In the genomic region with DNA sequence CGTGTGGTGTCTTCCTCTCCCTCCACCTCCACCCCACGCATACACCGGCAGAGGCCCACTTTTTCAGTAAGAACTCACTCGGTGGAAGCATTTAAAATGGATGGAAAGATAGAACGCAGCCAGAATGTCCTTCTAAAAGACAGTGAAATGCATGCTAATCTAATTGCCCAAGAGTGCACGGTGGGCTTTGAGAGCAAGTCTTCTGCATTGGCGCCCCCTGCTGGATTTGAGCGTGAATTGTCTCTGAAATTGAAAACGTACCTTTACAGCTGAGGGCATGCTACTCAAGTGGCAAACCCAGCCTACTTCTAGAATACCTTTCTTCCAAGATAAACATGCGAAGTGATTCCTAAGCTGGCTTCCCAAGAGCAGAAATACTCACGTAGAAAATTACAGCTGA, we compare ENCODE assay signal across 8 mouse cellular contexts.
DNase-seq lines count a peak whose midpoint lies in the region; ATAC-seq and TF ChIP-seq lines count a peak whose summit lies in the region.

No protein-coding gene starts in this region.

- no peaks in the 10 kb centered on the region for H3K27me3 ChIP-seq in Patski
- no peaks in the 10 kb centered on the region for H3K27me3 ChIP-seq in hindbrain, embryonic 13.5 days

- H3K27ac ChIP-seq in hindbrain, embryonic 13.5 days: no peak overlapping the region

- peaks cover 8% of the 10 kb centered on the region; the same call in 1 of the 2 replicates for H3K4me1 ChIP-seq in hindbrain, embryonic 13.5 days (replicated peaks)

- H3K9ac ChIP-seq in hindbrain, embryonic 13.5 days: no peak overlapping the region

- ATAC-seq in Patski: peak; percentile 73
- peak; percentile 84 for ATAC-seq in hindbrain, embryonic 13.5 days (ENCODE audit: low FRiP score)

- peak; percentile 27 for DNase-seq in Patski (ENCODE audit: low read depth, low spot score)
- peak; percentile 82 to 88 for DNase-seq in cerebellum, adult 18-20 months
- DNase-seq in forelimb bud, embryonic 11.5 days (ENCODE audit: low read depth, low spot score): peak; percentile 76
- DNase-seq in layer of hippocampus, postnatal 10 days (ENCODE audit: low spot score in 2 of 2): peak; percentile 89 to 92
- peak; percentile 77 for DNase-seq in lung, postnatal 10 days
- peak; percentile 61 for DNase-seq in retina, postnatal 7 days (ENCODE audit: low read depth, low spot score)
- DNase-seq in T-cell, adult 2 months (ENCODE audit: low spot score): no peak

- POLR2A ChIA-PET in Patski (lab: Charles Lee): interaction anchor here (0.6 kb wide), 1 partner anchor 308 kb away, joined by 4 read pairs; no protein-coding TSS in a partner anchor

- no peaks in the 10 kb centered on the region for H3K36me3 ChIP-seq in hindbrain, embryonic 13.5 days

- WGBS in hindbrain, embryonic 13.5 days: 16% methylated on average over 11 of the region's 11 CpGs

- no peak overlapping the region for H3K4me3 ChIP-seq in hindbrain, embryonic 13.5 days

- no peaks in the 10 kb centered on the region for H3K9me3 ChIP-seq in hindbrain, embryonic 13.5 days

- TF ChIP-seq CTCF in Patski (IDR thresholded peaks at IDR 0.05): peak; percentile 91

- CTCF ChIA-PET in Patski (lab: Charles Lee): interaction anchor here (0.9 to 2.0 kb wide), 9 partner anchors 8 to 1753 kb away, joined by 3 to 11 read pairs (median 3); partner anchors contain the start of gene Flrt3

- H3K4me2 ChIP-seq in hindbrain, embryonic 13.5 days: peak overlapping the region; percentile 38

- in situ Hi-C loops in Patski (cut with MboI; ENCODE audit: low pct_unique_long_range_greater_than_20kb): loop anchor here (5.0 to 10.0 kb wide), 3 partner anchors 561 to 1759 kb away; partner anchors contain the start of gene Flrt3
